Mouse (Mus musculus) adipocyte (in vitro differentiated cells): ENCODE data around the gene Gm4924.

Source experiments
- DNase-seq: peaks from one replicate; pipeline ENCODE4 v3.0.0-alpha.2; 2016; ENCODE audit warnings: low spot score

Gene Gm4924

GRCm38 (mm10) chr10:82354083-82355010 lies at the start of gene Gm4924:
Gm4924 (plus strand) TSS chr10:82354255.
- DNase-seq = peak; percentile 94

GRCm38 (mm10) chr10:82316482-82316881 lies 37.6 kb upstream of the Gm4924 start, which contains the start of gene 4932415D10Rik:
4932415D10Rik (minus strand) TSS chr10:82316582.
- DNase-seq = no peak

- peak; percentile 17 for DNase-seq
These were observed 33.9 kb upstream of the Gm4924 start for GRCm38 (mm10) chr10:82320134-82320533.

- DNase-seq = no peak
These were observed 24.2 kb upstream of the Gm4924 start for GRCm38 (mm10) chr10:82329826-82330225.

GRCm38 (mm10) chr10:82355401-82355800 lies 1.3 kb downstream of the Gm4924 start:
- no peak for DNase-seq

GRCm38 (mm10) chr10:82361911-82362310 lies 7.9 kb downstream of the Gm4924 start:
- DNase-seq = no peak

GRCm38 (mm10) chr10:82382992-82383391 lies 28.9 kb downstream of the Gm4924 start:
- no peak for DNase-seq

- no peak for DNase-seq
These were observed 55.5 kb downstream of the Gm4924 start for GRCm38 (mm10) chr10:82409511-82409910.

GRCm38 (mm10) chr10:82423631-82424030 lies 69.6 kb downstream of the Gm4924 start:
- DNase-seq = no peak
